Mouse (Mus musculus) bone marrow macrophage, adult 2 months (primary cell): ENCODE results near the gene Fmnl3.

ENCODE experiments used
- CTCF ChIP-seq: IDR thresholded peaks from 2 replicates; pipeline ENCODE4 v1.5.1; 2012; ENCODE audit warnings: low read depth, mild to moderate bottlenecking, low read length, moderate library complexity
- POLR2A ChIP-seq: IDR thresholded peaks from 2 replicates; pipeline ENCODE4 v1.6.1; 2012; ENCODE audit warnings: mild to moderate bottlenecking, low read depth, low read length, borderline replicate concordance

- TF ChIP-seq POLR2A = no peak
- TF ChIP-seq CTCF = no peak
Measured at GRCm38 (mm10) chr15:99295484-99295981, 74.7 kb downstream of the Fmnl3 start, which contains the start of gene Fam186b.
